Mouse (Mus musculus): Measurements from ENCODE around the gene Lin7b. TPM values are rescaled to one million over a fixed set of nuclear protein-coding genes. Genes with fewer than 3 reads are reported as not detected.

Lin7b gene
- 0.53 TPM in 2 replicates for polyA plus RNA-seq (2015; fragmentation: Nextera tagmentation; extraction: Ambion mirVana)

- H3K9ac ChIP-seq (ENCODE audit: low read length): peak within 1 kb of the TSS; percentile 59
- H3K4me3 ChIP-seq (ENCODE audit: low read length): peak within 1 kb of the TSS; percentile 60
- 8% methylated on average over 28 of the region's 28 CpGs for WGBS
- H3K4me2 ChIP-seq (ENCODE audit: low read depth, low read length): peak within 1 kb of the TSS; percentile 97
- no peaks in the 10 kb centered on the region for H3K9me3 ChIP-seq (ENCODE audit: control insufficient read depth, low read length)
- H3K36me3 ChIP-seq (ENCODE audit: control insufficient read depth, insufficient read depth, low read length): peaks cover 16% of the 10 kb centered on the region
- ATAC-seq (ENCODE audit: low read depth): peak; percentile 67
- no peak within 1 kb of the TSS for H3K27ac ChIP-seq (ENCODE audit: low read length)
- peaks cover 25% of the 10 kb centered on the region for H3K4me1 ChIP-seq (replicated peaks; ENCODE audit: control insufficient read depth, insufficient read depth, low read length)
- peaks cover 23% of the 10 kb centered on the region for H3K27me3 ChIP-seq (ENCODE audit: control insufficient read depth, insufficient read depth, low read depth, low read length)
These were observed at the start of gene Lin7b for GRCm38 (mm10) chr7:45370475-45371311. Gene Lin7b, minus strand, starts transcription at chr7:45370583.

GRCm38 (mm10) chr7:45417962-45418492, 47.6 kb upstream of the Lin7b start:
- H3K9ac ChIP-seq (ENCODE audit: low read length): no peak overlapping the region
- no peak overlapping the region for H3K4me3 ChIP-seq (ENCODE audit: low read length)
- H3K4me2 ChIP-seq (ENCODE audit: low read depth, low read length): no peak overlapping the region
- H3K9me3 ChIP-seq (ENCODE audit: control insufficient read depth, low read length): no peaks in the 10 kb centered on the region
- H3K4me1 ChIP-seq (replicated peaks; ENCODE audit: control insufficient read depth, insufficient read depth, low read length): peaks cover 22% of the 10 kb centered on the region
- H3K36me3 ChIP-seq (ENCODE audit: control insufficient read depth, insufficient read depth, low read length): peaks cover 17% of the 10 kb centered on the region
- H3K27me3 ChIP-seq (ENCODE audit: control insufficient read depth, insufficient read depth, low read depth, low read length): peaks cover 49% of the 10 kb centered on the region
- ATAC-seq (ENCODE audit: low read depth): no peak
- WGBS: 10% methylated on average over 13 of the region's 13 CpGs
- H3K27ac ChIP-seq (ENCODE audit: low read length): no peak overlapping the region

DNA sequence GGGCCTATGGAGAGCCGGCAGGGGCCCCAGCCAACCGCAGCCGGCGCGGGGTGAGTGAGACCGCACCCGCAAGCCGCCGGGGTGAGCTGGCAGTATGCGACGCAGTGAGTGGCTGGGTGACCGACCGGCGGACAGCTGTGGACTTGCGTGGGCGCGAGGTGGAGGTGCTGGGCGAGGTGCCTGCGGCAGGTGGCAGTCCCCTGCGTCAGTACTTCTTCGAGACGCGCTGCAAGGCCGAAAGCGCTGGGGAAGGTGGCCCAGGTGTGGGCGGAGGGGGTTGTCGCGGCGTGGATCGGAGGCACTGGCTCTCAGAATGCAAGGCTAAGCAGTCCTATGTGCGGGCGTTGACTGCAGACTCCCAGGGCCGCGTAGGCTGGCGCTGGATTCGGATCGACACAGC, 45.3 kb upstream of the Lin7b start:
- peak overlapping the region; percentile 30 for H3K9ac ChIP-seq (ENCODE audit: low read length)
- no peaks in the 10 kb centered on the region for H3K9me3 ChIP-seq (ENCODE audit: control insufficient read depth, low read length)
- no peak overlapping the region for H3K27ac ChIP-seq (ENCODE audit: low read length)
- peaks cover 23% of the 10 kb centered on the region for H3K4me1 ChIP-seq (replicated peaks; ENCODE audit: control insufficient read depth, insufficient read depth, low read length)
- H3K4me3 ChIP-seq (ENCODE audit: low read length): peak overlapping the region; percentile 25
- peak overlapping the region; percentile 37 for H3K4me2 ChIP-seq (ENCODE audit: low read depth, low read length)
- H3K36me3 ChIP-seq (ENCODE audit: control insufficient read depth, insufficient read depth, low read length): no peaks in the 10 kb centered on the region
- no peak for ATAC-seq (ENCODE audit: low read depth)
- peaks cover 64% of the 10 kb centered on the region for H3K27me3 ChIP-seq (ENCODE audit: control insufficient read depth, insufficient read depth, low read depth, low read length)
- WGBS: 12% methylated on average over 37 of the region's 37 CpGs

- H3K27ac ChIP-seq (ENCODE audit: low read length): no peak overlapping the region
- H3K9me3 ChIP-seq (ENCODE audit: control insufficient read depth, low read length): no peaks in the 10 kb centered on the region
- H3K36me3 ChIP-seq (ENCODE audit: control insufficient read depth, insufficient read depth, low read length): no peaks in the 10 kb centered on the region
- H3K4me1 ChIP-seq (replicated peaks; ENCODE audit: control insufficient read depth, insufficient read depth, low read length): peaks cover 23% of the 10 kb centered on the region
- no peak overlapping the region for H3K9ac ChIP-seq (ENCODE audit: low read length)
- 34% methylated on average over 12 of the region's 12 CpGs for WGBS
- no peak for ATAC-seq (ENCODE audit: low read depth)
- H3K4me3 ChIP-seq (ENCODE audit: low read length): no peak overlapping the region
- H3K4me2 ChIP-seq (ENCODE audit: low read depth, low read length): peak overlapping the region; percentile 93; the same call in 1 of the 2 replicates
- H3K27me3 ChIP-seq (ENCODE audit: control insufficient read depth, insufficient read depth, low read depth, low read length): peaks cover 72% of the 10 kb centered on the region
These were observed 44.4 kb upstream of the Lin7b start for GRCm38 (mm10) chr7:45414740-45415224.

- peak overlapping the region; percentile 78 for H3K27ac ChIP-seq (ENCODE audit: low read length)
- H3K9ac ChIP-seq (ENCODE audit: low read length): peak overlapping the region; percentile 71
- peak; percentile 64 for ATAC-seq (ENCODE audit: low read depth)
- peak overlapping the region; percentile 93 for H3K4me2 ChIP-seq (ENCODE audit: low read depth, low read length)
- 2% methylated on average over 26 of the region's 27 CpGs for WGBS
- peaks cover 22% of the 10 kb centered on the region for H3K4me1 ChIP-seq (replicated peaks; ENCODE audit: control insufficient read depth, insufficient read depth, low read length)
- no peaks in the 10 kb centered on the region for H3K36me3 ChIP-seq (ENCODE audit: control insufficient read depth, insufficient read depth, low read length)
- no peaks in the 10 kb centered on the region for H3K9me3 ChIP-seq (ENCODE audit: control insufficient read depth, low read length)
- H3K27me3 ChIP-seq (ENCODE audit: control insufficient read depth, insufficient read depth, low read depth, low read length): peaks cover 77% of the 10 kb centered on the region
- H3K4me3 ChIP-seq (ENCODE audit: low read length): peak overlapping the region; percentile 63
These were observed 43.7 kb upstream of the Lin7b start for GRCm38 (mm10) chr7:45413864-45414739.

DNA sequence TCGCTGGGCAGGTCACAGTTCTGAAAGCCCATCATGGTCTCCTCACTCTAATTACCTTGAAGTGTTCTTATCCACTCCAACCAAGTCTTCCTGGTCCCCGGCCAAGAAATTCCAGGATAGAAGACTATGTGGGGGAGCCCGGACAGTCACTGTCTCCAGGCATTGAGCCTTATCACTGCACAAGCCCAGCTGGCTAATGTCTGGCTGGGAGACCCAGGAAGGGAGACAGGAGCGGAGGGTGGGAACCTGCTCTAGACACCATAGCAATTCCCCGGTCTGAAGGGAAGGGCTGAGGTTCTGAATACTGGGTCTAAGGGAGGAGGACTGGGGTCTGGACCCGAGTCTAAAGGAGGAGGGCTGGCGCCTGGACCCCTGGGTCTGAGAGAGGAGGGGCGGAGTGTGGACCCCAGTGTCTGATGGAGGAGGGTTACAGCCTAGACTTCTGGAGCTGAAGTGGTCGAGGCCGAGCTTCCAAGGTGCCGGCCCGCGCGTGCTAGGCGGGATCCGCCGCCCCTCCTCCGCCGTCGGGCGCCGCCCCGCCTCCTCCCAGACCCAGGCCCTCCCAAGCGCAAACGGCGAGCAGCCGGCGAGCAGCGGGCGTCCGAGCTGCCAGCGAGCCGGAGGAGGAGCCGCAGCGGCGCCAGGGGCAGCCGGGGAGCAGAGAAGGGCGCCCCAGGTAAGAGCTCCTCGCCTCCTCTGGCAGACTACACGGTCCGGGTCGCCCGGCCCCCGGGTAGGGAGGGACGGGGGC, 42.9 kb upstream of the Lin7b start, which contains the start of gene Ntf5:
Gene Ntf5, plus strand, starts transcription at position 583 of the 751 bp plus-strand sequence.
- WGBS: 1% methylated on average over 42 of the region's 45 CpGs
- H3K9me3 ChIP-seq (ENCODE audit: control insufficient read depth, low read length): no peaks in the 10 kb centered on the region
- peak within 1 kb of the TSS; percentile 93 for H3K4me2 ChIP-seq (ENCODE audit: low read depth, low read length)
- peaks cover 78% of the 10 kb centered on the region for H3K27me3 ChIP-seq (ENCODE audit: control insufficient read depth, insufficient read depth, low read depth, low read length)
- peak within 1 kb of the TSS; percentile 71 for H3K9ac ChIP-seq (ENCODE audit: low read length)
- peak within 1 kb of the TSS; percentile 78 for H3K27ac ChIP-seq (ENCODE audit: low read length)
- peaks cover 20% of the 10 kb centered on the region for H3K4me1 ChIP-seq (replicated peaks; ENCODE audit: control insufficient read depth, insufficient read depth, low read length)
- peak within 1 kb of the TSS; percentile 63 for H3K4me3 ChIP-seq (ENCODE audit: low read length)
- ATAC-seq (ENCODE audit: low read depth): peak; percentile 80
- no peaks in the 10 kb centered on the region for H3K36me3 ChIP-seq (ENCODE audit: control insufficient read depth, insufficient read depth, low read length)

DNA sequence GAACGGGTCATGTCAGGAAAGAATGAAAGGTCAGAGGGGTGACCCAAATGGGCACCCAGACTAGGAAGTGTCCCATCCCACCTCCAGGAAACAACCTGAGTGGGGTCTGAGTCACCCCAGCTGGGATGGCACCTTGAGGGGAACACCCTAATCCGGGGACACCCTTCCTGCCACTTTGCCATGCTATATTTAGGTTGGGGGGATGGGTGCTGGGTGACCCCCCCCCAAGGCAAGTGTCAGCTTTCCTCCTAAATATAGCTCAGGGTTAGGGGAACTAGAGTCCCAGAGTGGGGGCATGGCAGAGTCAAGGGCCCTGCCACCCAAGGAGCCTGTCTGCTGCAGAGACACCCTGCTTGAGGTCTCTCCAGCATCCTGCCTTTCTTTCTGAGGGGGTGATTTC, 42.0 kb upstream of the Lin7b start:
- Histone ChIP-seq H3K9ac (ENCODE audit: low read length) (no peak overlapping the region), H3K4me2 (ENCODE audit: low read depth, low read length) (no peak overlapping the region), H3K9me3 (ENCODE audit: control insufficient read depth, low read length) (no peaks in the 10 kb centered on the region), H3K4me1 (replicated peaks; ENCODE audit: control insufficient read depth, insufficient read depth, low read length) (peaks cover 17% of the 10 kb centered on the region), H3K36me3 (ENCODE audit: control insufficient read depth, insufficient read depth, low read length) (no peaks in the 10 kb centered on the region), H3K27me3 (ENCODE audit: control insufficient read depth, insufficient read depth, low read depth, low read length) (peaks cover 83% of the 10 kb centered on the region), H3K4me3 (ENCODE audit: low read length) (no peak overlapping the region), H3K27ac (ENCODE audit: low read length) (no peak overlapping the region)
- WGBS: 83% methylated on average over 2 of the region's 2 CpGs
- ATAC-seq (ENCODE audit: low read depth): no peak

GRCm38 (mm10) chr7:45409497-45410163, 39.2 kb upstream of the Lin7b start:
- Histone ChIP-seq H3K27me3 (ENCODE audit: control insufficient read depth, insufficient read depth, low read depth, low read length) (peaks cover 80% of the 10 kb centered on the region), H3K4me2 (ENCODE audit: low read depth, low read length) (no peak overlapping the region), H3K9me3 (ENCODE audit: control insufficient read depth, low read length) (no peaks in the 10 kb centered on the region), H3K9ac (ENCODE audit: low read length) (no peak overlapping the region), H3K4me1 (replicated peaks; ENCODE audit: control insufficient read depth, insufficient read depth, low read length) (peaks cover 22% of the 10 kb centered on the region), H3K4me3 (ENCODE audit: low read length) (no peak overlapping the region), H3K27ac (ENCODE audit: low read length) (no peak overlapping the region), H3K36me3 (ENCODE audit: control insufficient read depth, insufficient read depth, low read length) (no peaks in the 10 kb centered on the region)
- ATAC-seq (ENCODE audit: low read depth): no peak
- WGBS: 79% methylated on average over 8 of the region's 8 CpGs

All from lung, embryonic 16.5 days (tissue).